Mouse (Mus musculus): Measurements from ENCODE around the gene P4hb. TPM values are rescaled to one million over a fixed set of nuclear protein-coding genes. Genes with fewer than 3 reads are reported as not detected.
"Not testable (repeated sequence)": the region's sequence is repeated elsewhere in the genome, so short reads cannot be mapped to it uniquely, and the experiment has no call there.

The P4hb gene
- total RNA-seq, 4 experiments from 2014 or later = 217 to 256 (median 229) TPM

GRCm38 (mm10) chr11:120572417-120572751 is 669 bp downstream of the P4hb start:
- DNase-seq (ENCODE audit: low spot score) = no peak

GRCm38 (mm10) chr11:120571754-120572416 is 1.2 kb downstream of the P4hb start:
- DNase-seq (ENCODE audit: low spot score) = no peak

- DNase-seq (ENCODE audit: low spot score) = no peak
Measured at GRCm38 (mm10) chr11:120571122-120571521, 1.9 kb downstream of the P4hb start.

DNA sequence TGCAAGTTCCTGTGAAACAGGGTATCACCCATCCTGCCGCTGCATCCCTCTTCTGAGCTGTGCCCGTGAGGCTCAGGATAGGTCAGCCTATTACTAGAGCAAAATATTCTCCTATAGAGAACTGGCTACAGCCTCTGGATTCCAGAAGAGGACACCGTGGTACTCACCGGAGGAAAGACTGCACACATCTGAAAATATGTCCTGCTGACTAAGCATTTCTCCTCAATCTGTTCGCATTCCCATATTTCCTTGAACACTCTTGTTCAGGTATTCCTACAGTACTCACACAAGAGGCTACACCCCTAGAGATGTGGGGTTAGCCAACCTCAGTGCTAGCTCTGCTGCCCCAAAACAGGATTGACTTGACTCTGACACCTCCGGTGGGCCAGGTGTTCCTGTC is 4.7 kb downstream of the P4hb start:
- DNase-seq (ENCODE audit: low spot score) = no peak

DNA sequence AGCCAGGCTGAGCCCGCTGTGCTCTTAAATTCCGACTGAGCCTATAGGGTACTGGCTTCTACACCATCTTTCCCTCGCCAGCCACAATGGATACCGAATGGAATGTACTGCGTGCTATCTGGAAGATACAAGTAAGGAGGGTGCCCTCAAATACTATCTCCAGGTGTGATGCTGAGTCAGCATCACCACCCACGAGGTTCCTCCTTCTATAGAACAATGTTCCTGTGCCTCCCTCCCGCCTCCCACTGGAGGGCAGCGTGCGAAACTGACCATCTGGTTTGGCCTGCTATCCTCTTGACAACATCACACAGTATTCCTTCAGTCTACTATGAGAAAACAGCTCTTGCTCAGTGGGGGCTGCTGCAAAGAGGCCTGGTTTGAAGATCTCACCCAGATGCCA is 7.9 kb downstream of the P4hb start:
- DNase-seq (ENCODE audit: low spot score) = no peak

- no peak for DNase-seq (ENCODE audit: low spot score)
Measured at GRCm38 (mm10) chr11:120562949-120563348, 10.1 kb downstream of the P4hb start.

DNA sequence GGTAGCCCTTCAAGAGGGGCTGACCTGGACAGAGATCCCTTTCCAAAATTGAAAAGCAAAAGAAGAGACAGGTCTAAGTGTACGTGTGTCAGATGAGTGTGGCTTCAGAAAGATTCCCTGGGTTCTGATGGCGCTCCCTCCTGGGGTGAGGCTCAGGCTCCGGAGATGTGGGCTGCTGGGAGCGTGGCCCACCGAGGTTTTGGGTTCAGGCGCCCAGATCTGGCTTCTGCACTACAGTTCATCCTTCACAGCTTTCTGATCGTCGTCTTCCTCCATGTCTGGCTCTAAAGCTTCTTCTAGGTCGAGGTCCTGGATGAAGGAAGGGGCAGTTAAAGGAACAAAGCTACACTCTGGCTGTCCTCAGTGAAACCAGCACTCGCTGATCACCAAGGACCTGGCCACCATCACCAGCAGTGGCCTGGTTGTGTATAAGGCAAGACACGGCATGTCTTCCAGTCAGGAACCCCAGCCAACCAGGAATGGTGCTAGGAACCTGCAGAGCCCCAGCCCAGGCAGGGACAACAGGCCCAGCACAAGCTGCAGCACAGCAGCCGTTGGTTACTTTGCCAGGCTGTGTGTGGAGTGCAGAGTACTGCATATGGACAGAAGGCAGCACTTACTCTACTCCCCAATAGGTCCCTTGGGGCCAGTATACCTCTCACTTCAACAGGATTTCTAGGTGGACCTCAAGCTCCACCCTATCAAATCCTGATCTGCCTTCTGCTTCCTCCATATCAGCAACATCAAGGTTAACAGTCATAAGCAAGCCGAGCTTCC is 11.9 kb downstream of the P4hb start:
- DNase-seq (ENCODE audit: low spot score) = no peak

- DNase-seq (ENCODE audit: low spot score) = not testable (repeated sequence)
Measured at GRCm38 (mm10) chr11:120558843-120559242, 14.2 kb downstream of the P4hb start.

DNA sequence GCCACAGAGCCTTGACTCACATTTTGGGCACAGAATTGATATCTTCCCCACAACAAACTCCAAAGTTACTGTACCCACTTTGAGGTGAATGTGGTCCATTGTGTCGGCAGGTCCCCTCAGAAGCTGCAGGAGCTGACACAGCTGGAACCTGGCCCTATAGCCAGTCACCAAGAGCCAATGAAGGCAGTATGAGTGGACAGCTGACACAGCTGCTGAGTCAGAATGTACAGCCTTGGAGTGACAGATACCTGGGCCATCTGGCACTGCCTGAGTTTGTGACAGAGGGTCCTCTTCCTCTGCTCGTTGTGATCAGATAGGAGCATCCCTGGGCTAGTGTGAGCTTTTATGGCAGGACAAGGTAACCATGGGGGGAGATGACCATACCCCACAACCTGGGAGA is 17.8 kb downstream of the P4hb start:
- no peak for DNase-seq (ENCODE audit: low spot score)

DNA sequence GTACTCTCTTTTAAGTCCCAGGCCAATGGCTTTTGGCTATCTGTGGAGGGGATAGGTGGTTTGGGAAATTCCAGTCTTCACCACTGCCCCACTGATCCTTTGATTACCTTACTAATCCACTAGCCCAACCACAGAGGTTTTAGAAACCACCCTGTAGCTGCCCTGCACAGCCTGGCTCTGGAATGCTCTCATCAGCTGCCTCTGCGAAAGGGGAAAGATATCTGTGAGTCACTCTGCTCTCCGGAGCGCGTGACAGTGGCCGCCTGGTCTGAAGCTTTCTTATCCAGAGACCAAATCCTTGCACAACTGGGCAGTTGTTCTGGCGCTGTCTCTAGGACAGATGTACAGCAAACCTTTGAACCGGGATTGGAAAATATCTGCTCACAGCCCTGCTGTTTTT is 18.2 kb downstream of the P4hb start:
- DNase-seq (ENCODE audit: low spot score) = peak; percentile 62

- no peak for DNase-seq (ENCODE audit: low spot score)
Measured at GRCm38 (mm10) chr11:120552736-120553135, 20.3 kb downstream of the P4hb start.

DNA sequence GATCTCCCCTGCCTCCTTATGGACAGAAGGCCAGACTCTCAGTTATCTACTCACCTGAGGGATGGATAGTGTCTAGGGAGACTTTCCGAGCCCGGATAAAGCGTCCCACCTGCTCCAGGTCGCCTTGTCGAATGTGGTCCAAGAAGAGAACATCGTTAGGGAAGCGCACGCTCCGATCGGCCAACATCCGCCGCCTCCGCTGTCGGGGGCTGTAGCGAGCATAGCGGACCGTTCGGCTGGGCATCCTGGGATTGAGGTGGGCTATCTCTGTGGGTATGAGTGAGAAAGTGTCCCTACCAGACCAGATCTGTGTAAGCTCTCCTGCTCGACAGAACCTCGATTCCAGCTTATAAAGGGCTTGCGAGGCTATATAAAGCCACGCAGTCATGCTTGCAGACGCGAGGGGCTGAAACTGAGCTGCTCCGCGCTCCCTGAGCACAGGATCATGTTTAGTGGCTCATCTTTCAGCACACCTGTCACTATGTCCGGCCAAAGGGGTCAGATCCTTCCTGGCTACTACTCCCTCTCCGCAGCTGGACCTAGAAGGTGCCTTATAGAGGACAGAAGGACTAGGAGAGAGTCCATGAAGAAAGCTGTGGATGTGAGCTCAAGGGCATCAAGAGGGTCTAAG is 22.1 kb downstream of the P4hb start, which contains the start of gene Ppp1r27:
Gene Ppp1r27, minus strand, starts transcription at position 323 of the 631 bp plus-strand sequence.
- no peak for DNase-seq (ENCODE audit: low spot score)

- DNase-seq (ENCODE audit: low spot score) = no peak
Measured at GRCm38 (mm10) chr11:120549986-120550809, 22.9 kb downstream of the P4hb start.

DNA sequence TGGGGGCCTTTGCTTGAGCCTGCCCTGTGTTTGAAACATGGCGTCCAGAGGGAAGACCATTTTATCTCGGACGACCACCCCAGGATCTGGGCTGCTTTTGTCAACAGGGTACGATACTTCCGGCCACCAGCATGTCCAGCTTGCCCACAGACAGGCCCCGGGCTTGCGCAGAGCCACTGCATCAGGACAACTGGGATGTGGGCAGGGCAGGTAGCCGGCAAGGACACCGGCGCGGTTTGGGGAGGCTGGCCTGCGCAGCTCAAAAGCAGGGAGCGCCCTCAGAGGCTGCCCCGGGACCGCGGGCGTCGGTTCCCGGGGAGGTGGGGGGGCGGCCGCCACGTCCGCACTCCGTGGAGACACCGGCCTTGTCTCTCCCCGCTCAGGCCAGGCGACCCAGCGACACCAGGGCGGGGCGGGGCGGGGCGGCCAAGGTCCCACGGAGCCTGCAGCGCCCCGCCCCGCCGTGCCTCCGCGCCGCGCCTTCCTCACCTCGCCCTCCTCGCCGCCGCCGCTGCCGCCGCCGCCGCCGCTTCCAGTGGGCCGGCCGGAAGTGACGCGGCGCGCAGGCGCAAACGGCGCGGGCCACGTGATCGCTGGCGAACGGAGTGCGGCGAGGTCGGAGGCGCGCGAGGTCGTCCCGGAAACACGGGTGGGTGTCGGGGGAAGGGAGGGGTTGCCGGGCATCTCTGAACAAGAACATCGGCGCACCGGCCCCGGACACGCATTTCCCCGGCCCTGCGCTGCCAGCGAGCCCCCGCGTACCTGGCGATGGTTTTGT is 23.7 kb downstream of the P4hb start, which contains the start of gene Mcrip1:
Gene Mcrip1, minus strand, starts transcription at position 560 of the 778 bp plus-strand sequence.
- peak; percentile 92 for DNase-seq (ENCODE audit: low spot score)

DNA sequence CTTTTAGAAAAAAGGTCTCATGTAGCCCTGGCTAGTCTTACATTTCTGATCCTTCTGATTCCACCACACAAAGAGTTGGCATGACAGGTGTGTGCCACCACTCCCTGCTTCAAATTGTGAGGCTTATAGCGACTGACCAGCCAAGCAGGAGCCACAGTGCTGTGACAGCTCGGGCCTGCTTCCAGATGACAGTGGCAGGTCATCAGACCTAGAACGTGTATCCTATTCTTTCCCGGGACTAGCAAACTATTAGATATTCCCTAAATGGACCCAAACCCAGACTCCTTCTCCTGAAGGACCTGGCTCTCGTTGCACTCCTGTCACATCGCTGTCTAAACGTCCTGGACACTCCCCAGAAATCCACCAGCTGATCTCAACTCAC is 24.3 kb downstream of the P4hb start:
- no peak for DNase-seq (ENCODE audit: low spot score)

DNA sequence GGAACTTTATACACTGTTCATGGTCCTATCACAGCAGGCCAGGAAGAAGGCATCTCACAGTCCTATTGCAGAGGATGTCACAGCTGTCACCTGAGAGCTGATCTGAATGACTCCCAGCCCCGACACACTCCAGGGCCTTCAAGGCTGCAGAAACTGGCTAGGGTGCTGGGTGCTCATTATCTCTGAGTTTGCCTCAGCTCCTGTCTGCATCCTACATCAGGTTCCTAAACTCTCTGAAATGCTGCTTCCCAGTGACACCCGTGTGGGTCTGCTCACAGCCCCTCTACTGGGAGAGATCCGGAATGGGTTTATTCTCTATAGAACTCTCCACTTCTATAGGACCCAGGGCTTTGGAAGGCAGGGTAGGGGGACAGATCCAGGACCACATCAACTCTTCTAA is 24.8 kb downstream of the P4hb start:
- no peak for DNase-seq (ENCODE audit: low spot score)

- no peak for DNase-seq (ENCODE audit: low spot score)
Measured at GRCm38 (mm10) chr11:120547469-120547868, 25.6 kb downstream of the P4hb start.

DNA sequence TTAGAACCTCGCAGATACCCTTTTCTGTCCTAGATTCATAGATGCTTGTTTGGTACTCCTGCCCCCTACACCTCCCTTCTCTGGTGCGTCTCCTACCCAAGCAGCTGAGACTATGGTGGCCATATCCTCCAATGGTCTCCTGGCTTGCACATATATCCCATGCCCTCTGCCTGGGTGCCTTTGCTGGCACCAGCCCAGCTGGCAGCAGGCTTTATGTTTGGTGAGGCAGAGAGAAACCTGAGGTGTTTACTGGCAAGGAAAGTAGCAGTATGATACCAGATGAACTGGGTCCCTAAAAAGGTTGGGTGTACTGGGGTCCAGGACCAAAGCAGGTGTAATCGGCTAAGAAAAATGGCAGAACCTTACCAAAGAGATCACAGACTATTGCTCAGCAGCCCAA is 27.1 kb downstream of the P4hb start:
- no peak for DNase-seq (ENCODE audit: low spot score)

DNA sequence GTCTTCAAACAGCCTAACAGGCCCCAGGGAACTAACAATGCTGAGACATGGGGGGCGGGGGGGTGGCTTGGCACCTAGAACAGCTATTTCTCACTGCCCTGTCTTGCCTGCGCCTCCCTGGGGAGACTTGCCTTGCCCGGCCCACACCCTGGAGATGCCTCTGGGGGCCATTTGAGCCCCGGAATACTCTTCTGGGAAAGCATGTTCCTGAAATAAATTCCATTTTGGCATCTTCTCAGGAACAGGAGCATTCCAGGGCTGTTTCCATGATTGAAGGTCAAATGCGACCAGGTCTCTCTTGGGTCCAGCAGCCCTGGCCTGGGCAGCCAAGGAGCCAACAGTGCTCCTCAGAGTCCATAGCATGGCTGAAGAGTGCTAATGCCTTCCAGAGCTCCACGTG is 30.7 kb downstream of the P4hb start:
- DNase-seq (ENCODE audit: low spot score) = no peak

- peak; percentile 53 for DNase-seq (ENCODE audit: low spot score)
Measured at GRCm38 (mm10) chr11:120541907-120542306, 31.1 kb downstream of the P4hb start.
